Mouse (Mus musculus) stomach, embryonic 14.5 days (tissue): ENCODE results near the gene Nedd9. TPM values are rescaled to one million over a fixed set of nuclear protein-coding genes. Genes with fewer than 3 reads are reported as not detected.
"Not testable (repeated sequence)": the region's sequence is repeated elsewhere in the genome, so short reads cannot be mapped to it uniquely, and the experiment has no call there.

Experiments
- ATAC-seq: fragments of 200-750 bp; cut with Nextera tagmentation; 2 replicates; pipeline ENCODE4 v1.8.0; 2017; ENCODE audit warnings: low read depth, moderate TSS enrichment; ENCODE audit not compliant: insufficient number of reproducible peaks, insufficient read depth, low FRiP score
- H3K27ac ChIP-seq: fragments of 300-500 bp; sonication (generic); 2 replicates; pipeline ENCODE4 v1.5.1; 2014; ENCODE audit warnings: mild to moderate bottlenecking, low read length, moderate library complexity, mixed read lengths
- H3K27me3 ChIP-seq: fragments of 300-500 bp; sonication (generic); 2 replicates; pipeline ENCODE4 v1.6.1; 2014; ENCODE audit warnings: low read length, control low read depth, mixed read lengths; ENCODE audit not compliant: control insufficient read depth, insufficient read depth
- H3K36me3 ChIP-seq: fragments of 300-500 bp; sonication (generic); 2 replicates; pipeline ENCODE4 v1.6.1; 2014; ENCODE audit warnings: mild to moderate bottlenecking, control low read depth, low read length, moderate library complexity, mixed read lengths; ENCODE audit not compliant: control insufficient read depth, insufficient read depth
- H3K4me1 ChIP-seq: fragments of 300-500 bp; sonication (generic); 2 replicates; pipeline ENCODE4 v1.6.1; 2014; ENCODE audit warnings: low read length, control low read depth, mixed read lengths; ENCODE audit not compliant: control insufficient read depth, insufficient read depth
- H3K4me2 ChIP-seq: fragments of 300-500 bp; sonication (generic); replicated peaks from 2 replicates; pipeline ENCODE4 v1.6.1; 2014; ENCODE audit warnings: low read depth, low read length, control low read depth
- H3K4me3 ChIP-seq: fragments of 300-500 bp; sonication (generic); 2 replicates; pipeline ENCODE4 v1.5.1; 2014; ENCODE audit warnings: low read depth, low read length, control low read depth
- H3K9ac ChIP-seq: fragments of 300-500 bp; sonication (generic); replicated peaks from 2 replicates; pipeline ENCODE4 v1.6.1; 2014; ENCODE audit warnings: low read depth, mild to moderate bottlenecking, control low read depth, low read length, moderate library complexity, mixed read lengths
- H3K9me3 ChIP-seq: fragments of 300-500 bp; sonication (generic); 2 replicates; pipeline ENCODE4 v1.6.1; 2016; ENCODE audit warnings: low read depth, low read length, control low read depth; ENCODE audit not compliant: control insufficient read depth
- WGBS: fragments of 180-500 bp; shearing (Covaris S2); extraction: QIAGEN DNeasy Blood & Tissue Kit; methylation state at CpG from one replicate; pipeline ENCODE4 v1.1.7; 2014; 5-methylcytosine and 5-hydroxymethylcytosine counted together
- polyA plus RNA-seq: library from polyadenylated mRNA; unstranded; fragments of >200 nt; fragmentation: Nextera tagmentation; extraction: Ambion mirVana; gene quantifications from 2 replicates; pipeline ENCODE4 v1.2.1, GENCODE M21; 2014

Nedd9 gene
- polyA plus RNA-seq, 1 experiment from 2014 or later: 33.3 TPM

DNA sequence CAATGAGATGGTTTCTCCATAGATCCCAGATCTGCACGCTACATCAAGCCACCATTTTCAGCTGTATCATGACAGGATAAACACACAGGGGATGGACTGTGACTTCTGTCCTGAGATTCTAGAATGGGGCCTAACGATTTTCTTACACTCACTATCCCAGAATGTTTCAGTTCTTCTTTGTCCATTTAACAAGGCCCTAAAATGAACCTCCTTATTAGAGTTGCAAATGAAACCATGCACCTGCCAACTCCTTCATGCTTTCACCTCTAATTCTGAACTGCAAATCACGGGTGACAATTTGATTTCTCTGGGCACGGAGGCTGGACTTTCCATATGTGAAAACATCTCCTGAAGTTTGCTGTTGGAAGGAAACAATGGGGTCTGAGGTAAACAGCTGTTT is 111.1 kb downstream of the Nedd9 start:
- Histone ChIP-seq H3K4me2 (no peak overlapping the region), H3K27ac (no peak overlapping the region), H3K9me3 (no peaks in the 10 kb centered on the region), H3K4me1 (no peaks in the 10 kb centered on the region), H3K9ac (no peak overlapping the region), H3K36me3 (no peaks in the 10 kb centered on the region), H3K4me3 (no peak overlapping the region), H3K27me3 (no peaks in the 10 kb centered on the region)
- 84% methylated on average over 4 of the region's 4 CpGs for WGBS
- no peak for ATAC-seq

DNA sequence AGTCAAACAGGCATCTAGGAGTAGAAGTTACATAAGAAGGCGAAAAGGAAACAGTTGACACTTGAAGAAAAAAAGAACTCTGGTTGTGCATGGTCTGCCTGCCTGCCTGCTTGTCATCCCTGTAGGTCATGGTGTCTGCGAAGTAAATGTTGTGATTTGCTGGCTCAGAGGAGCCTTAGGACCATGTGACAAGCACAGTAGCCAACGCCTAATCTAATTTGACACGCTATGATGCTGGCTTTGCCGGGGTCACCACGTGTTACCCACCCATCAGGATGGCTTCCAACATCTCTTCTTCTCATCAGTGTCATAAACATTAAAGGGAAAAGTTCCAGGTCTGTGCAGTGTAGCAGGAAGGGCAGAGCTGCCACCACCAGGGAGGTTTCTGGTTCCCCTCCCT is 111.5 kb downstream of the Nedd9 start:
- H3K27me3 ChIP-seq: no peaks in the 10 kb centered on the region
- H3K4me2 ChIP-seq: no peak overlapping the region
- no peak for ATAC-seq
- H3K9me3 ChIP-seq: no peaks in the 10 kb centered on the region
- H3K4me3 ChIP-seq: no peak overlapping the region
- H3K27ac ChIP-seq: no peak overlapping the region
- no peaks in the 10 kb centered on the region for H3K36me3 ChIP-seq
- no peaks in the 10 kb centered on the region for H3K4me1 ChIP-seq
- no peak overlapping the region for H3K9ac ChIP-seq
- 82% methylated on average over 6 of the region's 6 CpGs for WGBS

DNA sequence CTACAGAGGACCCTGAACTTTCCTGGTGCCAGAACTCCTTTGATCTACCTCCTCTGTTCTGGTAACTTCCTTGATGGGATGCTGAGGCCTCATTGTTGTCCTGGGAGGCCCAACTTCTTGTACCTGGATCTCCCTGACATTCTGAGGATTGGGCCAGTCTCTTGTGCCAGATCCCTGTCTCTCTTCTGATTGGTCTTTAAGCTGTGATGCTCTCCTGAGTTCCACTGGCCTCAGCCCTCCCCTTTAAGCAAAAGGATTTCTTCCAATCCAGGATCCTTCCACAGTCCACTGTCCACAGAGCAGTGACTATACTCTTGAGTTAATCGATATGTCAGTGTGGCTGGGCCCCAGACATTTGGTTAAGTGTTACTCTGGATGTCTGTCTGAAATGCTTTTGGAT is 112.3 kb downstream of the Nedd9 start:
- no peak for ATAC-seq
- Histone ChIP-seq H3K4me3 (no peak overlapping the region), H3K27ac (no peak overlapping the region), H3K9ac (no peak overlapping the region), H3K4me1 (no peaks in the 10 kb centered on the region), H3K27me3 (no peaks in the 10 kb centered on the region), H3K36me3 (no peaks in the 10 kb centered on the region), H3K9me3 (no peaks in the 10 kb centered on the region), H3K4me2 (no peak overlapping the region)
- WGBS: 88% methylated on average over 1 of the region's 1 CpGs

DNA sequence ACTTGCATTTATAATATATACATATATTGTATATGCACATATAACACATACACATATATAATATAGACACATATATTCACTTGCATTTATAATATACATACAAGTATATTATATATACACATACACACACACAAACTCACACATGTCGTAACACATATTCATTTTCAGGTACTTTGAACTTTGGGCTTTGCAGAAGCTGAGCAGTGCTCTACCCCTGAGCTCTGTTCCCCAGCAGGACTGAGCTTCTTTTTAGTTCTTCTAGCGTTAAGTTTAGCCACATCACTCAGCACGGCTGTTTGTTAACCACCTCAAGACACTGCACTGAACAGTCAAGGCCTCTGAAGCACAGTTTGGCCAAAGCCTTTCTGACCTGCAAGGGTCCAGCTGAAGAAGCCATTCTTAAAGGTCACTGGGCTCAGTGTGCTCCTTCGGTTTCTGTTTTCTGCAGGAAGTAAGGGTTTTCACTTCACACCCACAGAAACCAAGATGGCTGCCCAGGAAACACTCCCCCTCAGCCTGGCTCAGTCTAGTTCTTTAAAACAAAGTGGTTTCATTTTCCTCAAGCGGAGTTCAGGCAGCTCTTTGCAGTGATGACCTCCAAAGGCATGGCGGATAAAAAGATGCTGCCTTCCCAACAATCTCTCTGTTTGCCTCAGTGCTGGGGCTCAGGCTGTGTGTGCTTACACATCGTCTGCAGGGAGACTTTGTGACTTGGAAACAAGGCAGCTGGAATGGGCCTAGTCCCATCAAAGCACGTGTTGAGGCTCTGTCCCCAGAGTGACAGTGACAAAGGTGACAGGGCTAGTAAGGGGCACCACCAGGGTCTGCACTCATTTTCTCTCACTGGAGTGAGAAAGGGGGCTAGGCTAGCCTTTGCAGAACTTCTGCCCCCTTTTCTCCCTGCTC is 114.4 kb downstream of the Nedd9 start:
- 66% methylated on average over 8 of the region's 8 CpGs for WGBS
- Histone ChIP-seq H3K36me3 (no peaks in the 10 kb centered on the region), H3K4me2 (no peak overlapping the region), H3K9me3 (no peaks in the 10 kb centered on the region), H3K27me3 (no peaks in the 10 kb centered on the region), H3K4me3 (no peak overlapping the region), H3K9ac (no peak overlapping the region), H3K4me1 (no peaks in the 10 kb centered on the region), H3K27ac (no peak overlapping the region)
- ATAC-seq: no peak

DNA sequence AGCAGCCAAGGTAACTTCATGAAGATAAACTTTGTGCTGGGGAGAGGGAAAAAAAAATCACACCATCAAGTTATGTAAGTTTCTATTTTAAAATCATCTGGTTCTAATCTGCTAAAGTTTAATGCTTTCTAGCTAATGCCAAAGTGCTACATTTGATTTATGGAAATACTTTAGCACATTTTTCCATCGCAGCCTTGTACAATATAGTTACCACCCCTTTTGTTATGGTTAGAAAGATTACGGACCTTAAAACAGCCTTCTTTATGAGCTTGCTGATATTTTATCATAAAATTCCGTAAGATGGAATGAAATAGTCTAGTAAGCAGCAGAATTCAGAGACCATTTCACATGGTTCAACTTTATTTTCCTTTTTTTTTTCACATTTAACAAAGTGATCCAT is 115.6 kb downstream of the Nedd9 start:
- Histone ChIP-seq H3K27ac (no peak overlapping the region), H3K9me3 (no peaks in the 10 kb centered on the region), H3K9ac (no peak overlapping the region), H3K36me3 (no peaks in the 10 kb centered on the region), H3K27me3 (no peaks in the 10 kb centered on the region), H3K4me2 (no peak overlapping the region), H3K4me3 (no peak overlapping the region), H3K4me1 (no peaks in the 10 kb centered on the region)
- 38% methylated on average over 3 of the region's 3 CpGs for WGBS
- no peak for ATAC-seq

DNA sequence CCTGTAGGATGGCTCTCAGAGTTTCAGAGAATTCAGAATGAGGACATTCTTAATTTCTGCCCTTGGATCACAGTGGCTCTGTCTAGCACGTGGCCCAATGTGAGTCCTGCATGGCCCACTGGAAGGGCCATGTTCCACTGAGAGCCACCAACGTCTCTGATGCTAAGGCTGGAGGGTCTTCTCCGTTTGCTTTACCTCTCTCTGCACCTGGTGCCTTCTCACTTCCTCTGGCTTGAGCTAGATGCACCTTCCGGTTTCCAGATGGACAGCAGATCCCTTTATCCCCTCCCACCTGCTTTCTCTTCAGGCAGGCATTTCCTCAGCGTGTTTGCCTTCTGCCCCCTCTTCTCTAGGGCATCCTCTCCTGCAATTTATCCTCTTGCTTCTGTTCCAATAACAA is 118.5 kb downstream of the Nedd9 start:
- 81% methylated on average over 5 of the region's 5 CpGs for WGBS
- no peaks in the 10 kb centered on the region for H3K36me3 ChIP-seq
- H3K27ac ChIP-seq: no peak overlapping the region
- H3K4me3 ChIP-seq: no peak overlapping the region
- no peaks in the 10 kb centered on the region for H3K9me3 ChIP-seq
- ATAC-seq: no peak
- no peak overlapping the region for H3K4me2 ChIP-seq
- no peaks in the 10 kb centered on the region for H3K27me3 ChIP-seq
- no peak overlapping the region for H3K9ac ChIP-seq
- no peaks in the 10 kb centered on the region for H3K4me1 ChIP-seq

DNA sequence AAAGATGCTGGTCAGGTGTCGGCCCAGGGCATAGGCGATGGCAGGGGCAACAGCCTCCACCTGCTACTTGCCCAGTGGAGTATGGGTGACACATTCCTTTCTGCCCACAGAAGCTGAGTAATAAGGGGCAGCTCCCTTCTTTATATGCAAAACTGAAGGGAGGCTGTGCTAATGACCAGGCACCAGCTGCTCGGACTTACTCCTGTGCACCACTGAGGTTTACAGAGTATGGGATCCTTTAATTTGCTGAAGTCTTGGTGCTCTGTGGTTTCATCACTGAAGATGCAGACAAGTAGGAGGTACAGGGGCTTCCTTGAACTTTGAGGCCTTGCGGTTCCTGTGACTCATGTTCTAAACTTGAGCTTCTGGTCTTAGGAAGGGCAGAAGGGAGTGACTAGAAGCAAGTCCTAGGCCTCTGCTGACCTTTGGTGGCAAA is 120.0 kb downstream of the Nedd9 start:
- H3K27me3 ChIP-seq: no peaks in the 10 kb centered on the region
- 85% methylated on average over 4 of the region's 4 CpGs for WGBS
- no peak overlapping the region for H3K4me2 ChIP-seq
- H3K4me1 ChIP-seq: no peaks in the 10 kb centered on the region
- no peak overlapping the region for H3K27ac ChIP-seq
- no peak overlapping the region for H3K4me3 ChIP-seq
- H3K9ac ChIP-seq: no peak overlapping the region
- H3K36me3 ChIP-seq: no peaks in the 10 kb centered on the region
- no peak for ATAC-seq
- no peaks in the 10 kb centered on the region for H3K9me3 ChIP-seq

DNA sequence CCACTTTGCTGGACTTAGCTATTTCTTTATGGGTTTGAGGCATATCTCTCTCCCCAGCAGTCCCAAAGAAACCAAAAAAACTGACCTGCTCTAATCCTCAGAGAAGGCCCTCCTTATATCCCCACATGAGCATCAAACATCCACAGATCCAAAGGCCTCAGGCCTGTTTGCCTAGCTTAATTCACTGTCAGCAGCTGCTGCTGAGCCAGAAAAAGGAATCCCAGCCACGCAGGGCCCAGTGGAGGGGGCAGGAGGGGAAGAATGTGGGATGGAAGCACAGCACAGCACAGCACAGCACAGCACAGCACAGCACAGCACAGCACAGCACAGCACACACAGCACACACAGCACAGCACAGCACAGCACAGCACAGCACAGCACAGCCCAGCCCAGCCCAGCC is 120.6 kb downstream of the Nedd9 start:
- not testable (repeated sequence) for H3K27me3 ChIP-seq, H3K27ac ChIP-seq, H3K9ac ChIP-seq, ATAC-seq, H3K4me2 ChIP-seq, H3K4me1 ChIP-seq, H3K36me3 ChIP-seq, H3K9me3 ChIP-seq, H3K4me3 ChIP-seq
- WGBS: 36% methylated on average over 1 of the region's 1 CpGs

DNA sequence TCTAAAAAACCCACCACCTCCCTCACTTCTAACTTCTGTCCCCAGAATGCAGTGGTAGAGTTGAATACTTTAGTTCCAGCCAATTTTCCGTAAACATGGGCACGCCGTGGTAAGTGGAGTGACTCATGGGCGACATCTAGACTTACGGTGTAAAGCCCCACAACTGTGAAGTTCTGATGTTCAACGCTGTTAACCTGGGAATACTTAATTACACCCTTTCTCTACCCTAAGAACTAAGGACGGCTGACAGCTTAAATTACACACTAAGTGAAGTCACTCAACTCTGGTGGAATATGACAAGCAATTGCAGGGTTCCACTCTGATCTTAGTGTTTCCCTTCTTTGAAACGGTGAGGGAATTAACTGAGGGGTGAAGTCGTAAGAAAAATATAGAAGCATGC is 122.9 kb downstream of the Nedd9 start:
- no peak overlapping the region for H3K4me2 ChIP-seq
- H3K9me3 ChIP-seq: no peaks in the 10 kb centered on the region
- no peaks in the 10 kb centered on the region for H3K36me3 ChIP-seq
- WGBS: 82% methylated on average over 9 of the region's 9 CpGs
- H3K27me3 ChIP-seq: no peaks in the 10 kb centered on the region
- H3K9ac ChIP-seq: no peak overlapping the region
- H3K27ac ChIP-seq: no peak overlapping the region
- H3K4me3 ChIP-seq: no peak overlapping the region
- ATAC-seq: no peak
- H3K4me1 ChIP-seq: no peaks in the 10 kb centered on the region
